Mouse (Mus musculus) cerebellum, adult 2 months (tissue): ENCODE measurements around the gene Gm6309.
"Not testable (repeated sequence)": the region's sequence is repeated elsewhere in the genome, so short reads cannot be mapped to it uniquely, and the experiment has no call there.

Source experiments
- CTCF ChIP-seq: fragments of 200-500 bp; IDR thresholded peaks from 2 replicates; pipeline ENCODE4 v1.5.1; 2011; ENCODE audit warnings: low read depth, mild to moderate bottlenecking, control low read depth, low read length, moderate library complexity, borderline replicate concordance; ENCODE audit not compliant: insufficient read depth
- POLR2A ChIP-seq: fragments of 200-500 bp; IDR thresholded peaks from 2 replicates; pipeline ENCODE4 v1.6.1; 2011; ENCODE audit warnings: low read length, control low read depth, borderline replicate concordance; ENCODE audit not compliant: insufficient read depth

- TF ChIP-seq CTCF, result peak; percentile 39; the same call in 1 of the 2 replicates
- not testable (repeated sequence) for TF ChIP-seq POLR2A
Measured at GRCm38 (mm10) chr5:146172744-146173143, 2.2 kb upstream of the Gm6309 start.
